Mouse (Mus musculus) midbrain, embryonic 13.5 days (tissue): ENCODE measurements around the gene Brap. TPM values are rescaled to one million over a fixed set of nuclear protein-coding genes. Genes with fewer than 3 reads are reported as not detected.
"Not testable (repeated sequence)": the region's sequence is repeated elsewhere in the genome, so short reads cannot be mapped to it uniquely, and the experiment has no call there.

Source experiments
- ATAC-seq: fragments of 200-750 bp; cut with Nextera tagmentation; 2 replicates; pipeline ENCODE4 v1.8.0; 2017; ENCODE audit warnings: mild to moderate bottlenecking, moderate TSS enrichment, moderate library complexity
- H3K27ac ChIP-seq: fragments of 300-500 bp; sonication (generic); 2 replicates; pipeline ENCODE4 v1.5.1; 2015; ENCODE audit warnings: inconsistent platforms, mild to moderate bottlenecking, moderate library complexity
- H3K27me3 ChIP-seq: fragments of 300-500 bp; sonication (generic); 2 replicates; pipeline ENCODE4 v1.6.1; 2015; ENCODE audit warnings: mild to moderate bottlenecking, inconsistent platforms
- H3K36me3 ChIP-seq: fragments of 300-500 bp; sonication (generic); 2 replicates; pipeline ENCODE4 v1.6.1; 2015; ENCODE audit warnings: mild to moderate bottlenecking, inconsistent platforms
- H3K4me1 ChIP-seq: fragments of 300-500 bp; sonication (generic); replicated peaks from 2 replicates; pipeline ENCODE4 v1.6.1; 2015; ENCODE audit warnings: inconsistent platforms
- H3K4me2 ChIP-seq: fragments of 300-500 bp; sonication (generic); replicated peaks from 2 replicates; pipeline ENCODE4 v1.6.1; 2015; ENCODE audit warnings: moderate library complexity, mild to moderate bottlenecking, inconsistent platforms
- H3K4me3 ChIP-seq: fragments of 300-500 bp; sonication (generic); replicated peaks from 2 replicates; pipeline ENCODE4 v1.5.1; 2015; ENCODE audit warnings: mild to moderate bottlenecking, inconsistent platforms
- H3K9ac ChIP-seq: fragments of 300-500 bp; sonication (generic); replicated peaks from 2 replicates; pipeline ENCODE4 v1.6.1; 2015; ENCODE audit warnings: mild to moderate bottlenecking, inconsistent platforms
- H3K9me3 ChIP-seq: fragments of 300-500 bp; sonication (generic); 2 replicates; pipeline ENCODE4 v1.6.1; 2016; ENCODE audit warnings: mild to moderate bottlenecking, inconsistent platforms
- WGBS: fragments of 180-500 bp; shearing (Covaris S2); methylation state at CpG from one replicate; pipeline ENCODE4 v1.1.7; 2015; 5-methylcytosine and 5-hydroxymethylcytosine counted together
- polyA plus RNA-seq: library from polyadenylated mRNA; unstranded; fragments of >200 nt; fragmentation: Nextera tagmentation; extraction: Ambion mirVana; gene quantifications from 2 replicates; pipeline ENCODE4 v1.2.1, GENCODE M21; 2015

Brap gene
- polyA plus RNA-seq, 1 experiment from 2014 or later: 42.7 TPM

DNA sequence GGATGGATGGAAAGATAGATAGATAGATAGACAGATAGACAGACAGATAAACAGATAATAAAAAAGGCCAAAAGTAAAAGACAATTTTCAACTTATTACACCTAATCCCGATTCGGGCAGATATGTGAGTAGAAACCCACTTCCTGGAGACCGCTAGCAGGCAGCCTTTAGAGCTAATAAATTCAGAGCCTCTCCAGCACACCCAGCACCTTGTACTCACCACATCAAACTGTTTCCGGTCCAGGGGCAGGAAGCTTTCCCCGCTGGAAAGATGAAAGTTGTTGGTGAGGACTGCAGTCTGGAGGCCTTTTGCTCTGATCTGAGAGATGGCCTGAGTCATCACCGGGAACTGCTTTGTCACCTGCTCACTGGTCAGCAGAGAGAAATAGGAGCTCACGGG, 11.2 kb upstream of the Brap start:
- Histone ChIP-seq H3K9ac (no peak overlapping the region), H3K9me3 (no peaks in the 10 kb centered on the region), H3K36me3 (no peaks in the 10 kb centered on the region), H3K4me1 (no peaks in the 10 kb centered on the region), H3K27me3 (no peaks in the 10 kb centered on the region), H3K4me3 (no peak overlapping the region), H3K4me2 (no peak overlapping the region), H3K27ac (no peak overlapping the region)
- no peak for ATAC-seq
- WGBS: 89% methylated on average over 7 of the region's 7 CpGs

DNA sequence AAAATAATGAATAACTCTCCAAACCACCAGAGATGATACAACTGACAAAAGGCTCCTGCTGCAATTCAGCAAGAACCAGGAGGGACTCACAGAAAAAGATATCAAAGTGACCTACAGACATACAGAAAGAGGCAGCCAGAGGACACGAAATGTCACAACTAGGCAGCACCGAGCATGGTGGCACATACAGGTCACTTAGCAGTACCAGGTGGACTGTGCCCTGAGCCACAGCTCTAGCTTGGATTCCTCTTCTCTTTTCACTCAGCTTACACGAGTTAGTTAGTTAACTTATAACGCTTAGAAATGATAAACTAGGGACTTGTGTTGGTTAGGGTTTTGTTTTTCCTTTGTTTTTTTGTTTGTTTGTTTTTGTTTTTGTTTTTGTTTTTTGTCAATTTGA, 5.8 kb upstream of the Brap start:
- Histone ChIP-seq H3K36me3 (no peaks in the 10 kb centered on the region), H3K27ac (no peak overlapping the region), H3K4me2 (no peak overlapping the region), H3K4me1 (0 out of 2 replicates have a peak, but pooled peaks cover 1% of the 10 kb centered on the region), H3K4me3 (no peak overlapping the region), H3K9ac (no peak overlapping the region), H3K9me3 (no peaks in the 10 kb centered on the region), H3K27me3 (no peaks in the 10 kb centered on the region)
- 85% methylated on average over 4 of the region's 4 CpGs for WGBS
- ATAC-seq: no peak

DNA sequence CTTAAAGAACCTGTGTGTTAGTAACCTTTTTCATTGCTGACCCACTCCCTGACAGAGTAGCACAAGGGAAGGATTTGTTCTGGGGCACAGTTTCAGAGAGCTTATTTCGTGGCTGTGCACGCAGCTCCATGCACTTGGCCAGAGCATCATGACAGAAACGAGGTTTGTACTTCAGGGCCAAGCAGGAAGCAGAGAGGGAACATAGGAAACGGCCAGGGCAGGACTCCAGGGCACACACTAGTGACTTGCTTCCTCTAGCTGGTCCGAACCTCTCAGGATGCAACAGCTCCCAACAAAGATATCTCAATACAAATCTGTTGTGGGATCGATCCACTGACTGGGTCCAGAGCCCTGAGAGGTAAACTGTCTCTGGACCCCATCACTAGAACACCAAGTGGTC, 3.5 kb upstream of the Brap start:
- not testable (repeated sequence) for H3K36me3 ChIP-seq, H3K9me3 ChIP-seq, H3K9ac ChIP-seq, H3K27me3 ChIP-seq, H3K4me2 ChIP-seq, ATAC-seq, H3K27ac ChIP-seq, H3K4me3 ChIP-seq
- H3K4me1 ChIP-seq: peaks cover 14% of the 10 kb centered on the region
- 81% methylated on average over 6 of the region's 6 CpGs for WGBS

GRCm38 (mm10) chr5:121657656-121658055, 2.7 kb upstream of the Brap start:
- not testable (repeated sequence) for ATAC-seq, H3K9me3 ChIP-seq, H3K4me2 ChIP-seq, H3K36me3 ChIP-seq, H3K27ac ChIP-seq, H3K27me3 ChIP-seq, H3K9ac ChIP-seq, H3K4me3 ChIP-seq
- 89% methylated on average over 6 of the region's 6 CpGs for WGBS
- peaks cover 22% of the 10 kb centered on the region for H3K4me1 ChIP-seq

GRCm38 (mm10) chr5:121660897-121661254, 513 bp downstream of the Brap start:
- Histone ChIP-seq H3K9ac (peak overlapping the region; percentile 96), H3K4me2 (peak overlapping the region; percentile 71), H3K4me1 (peaks cover 22% of the 10 kb centered on the region), H3K27me3 (no peaks in the 10 kb centered on the region), H3K36me3 (peaks cover 30% of the 10 kb centered on the region), H3K9me3 (no peaks in the 10 kb centered on the region), H3K27ac (peak overlapping the region; percentile 74), H3K4me3 (peak overlapping the region; percentile 96)
- peak; percentile 69; the same call in 1 of the 2 replicates for ATAC-seq
- WGBS: 1% methylated on average over 26 of the region's 26 CpGs

DNA sequence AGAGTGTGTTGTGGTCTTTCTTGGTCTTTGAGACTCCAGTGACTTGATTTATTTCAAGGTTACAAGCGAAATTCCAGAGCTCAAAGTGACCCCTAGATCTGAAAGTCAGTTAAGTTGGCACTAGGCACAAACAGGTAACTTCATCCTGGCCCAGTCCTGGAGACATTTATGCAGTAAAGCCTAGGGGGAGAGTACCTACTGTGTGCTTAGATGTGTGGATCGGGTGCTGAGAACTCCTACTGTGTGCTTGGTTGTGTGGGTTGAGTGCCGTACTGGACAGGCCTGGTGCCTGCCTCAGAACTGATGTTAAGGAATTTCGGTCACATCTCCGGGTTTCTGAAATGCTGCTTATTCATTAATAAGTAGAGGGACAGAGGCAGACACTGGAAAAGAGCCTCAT, 1.1 kb downstream of the Brap start:
- WGBS: 90% methylated on average over 5 of the region's 5 CpGs
- peak overlapping the region; percentile 71 for H3K4me2 ChIP-seq
- H3K9ac ChIP-seq: peak overlapping the region; percentile 96
- H3K9me3 ChIP-seq: no peaks in the 10 kb centered on the region
- H3K27ac ChIP-seq: no peak overlapping the region
- no peaks in the 10 kb centered on the region for H3K27me3 ChIP-seq
- ATAC-seq: no peak
- peak overlapping the region; percentile 96 for H3K4me3 ChIP-seq
- peaks cover 37% of the 10 kb centered on the region for H3K36me3 ChIP-seq
- H3K4me1 ChIP-seq: peaks cover 22% of the 10 kb centered on the region

DNA sequence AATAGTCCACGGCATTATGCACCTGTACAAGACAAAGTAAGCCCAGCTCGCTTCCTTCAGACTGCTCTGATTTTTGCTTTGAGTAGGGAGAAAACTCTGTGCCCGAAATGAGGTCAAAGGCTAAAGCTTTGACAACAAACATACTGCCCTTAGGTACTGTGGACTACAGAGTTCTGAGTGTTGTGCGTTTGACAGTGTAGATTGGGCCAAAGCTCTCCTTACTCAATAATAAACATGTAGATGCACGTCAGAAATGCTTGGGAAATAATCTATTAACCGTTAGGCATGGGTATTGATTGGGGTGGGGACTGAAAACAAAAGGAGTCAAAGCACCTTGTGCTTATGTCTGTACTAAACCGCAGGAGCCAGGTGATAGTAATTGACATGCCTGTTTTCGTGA, 3.1 kb downstream of the Brap start:
- H3K27me3 ChIP-seq: no peaks in the 10 kb centered on the region
- H3K4me2 ChIP-seq: no peak overlapping the region
- no peak overlapping the region for H3K27ac ChIP-seq
- H3K9me3 ChIP-seq: no peaks in the 10 kb centered on the region
- peaks cover 22% of the 10 kb centered on the region for H3K4me1 ChIP-seq
- peaks cover 51% of the 10 kb centered on the region for H3K36me3 ChIP-seq
- 91% methylated on average over 8 of the region's 8 CpGs for WGBS
- no peak overlapping the region for H3K9ac ChIP-seq
- ATAC-seq: no peak
- H3K4me3 ChIP-seq: no peak overlapping the region

GRCm38 (mm10) chr5:121664078-121664477, 3.7 kb downstream of the Brap start:
- Histone ChIP-seq H3K9me3 (no peaks in the 10 kb centered on the region), H3K4me2 (no peak overlapping the region), H3K27ac (no peak overlapping the region), H3K4me1 (peaks cover 22% of the 10 kb centered on the region), H3K27me3 (no peaks in the 10 kb centered on the region), H3K4me3 (no peak overlapping the region), H3K36me3 (peaks cover 57% of the 10 kb centered on the region), H3K9ac (no peak overlapping the region)
- 91% methylated on average over 6 of the region's 6 CpGs for WGBS
- no peak for ATAC-seq

GRCm38 (mm10) chr5:121664971-121665370, 4.6 kb downstream of the Brap start:
- H3K9me3 ChIP-seq: no peaks in the 10 kb centered on the region
- H3K4me2 ChIP-seq: no peak overlapping the region
- peaks cover 64% of the 10 kb centered on the region for H3K36me3 ChIP-seq
- no peak overlapping the region for H3K9ac ChIP-seq
- ATAC-seq: no peak
- 97% methylated on average over 9 of the region's 9 CpGs for WGBS
- no peak overlapping the region for H3K4me3 ChIP-seq
- H3K27ac ChIP-seq: no peak overlapping the region
- H3K4me1 ChIP-seq: peaks cover 17% of the 10 kb centered on the region
- no peaks in the 10 kb centered on the region for H3K27me3 ChIP-seq

- H3K9me3 ChIP-seq: no peaks in the 10 kb centered on the region
- H3K36me3 ChIP-seq: peaks cover 82% of the 10 kb centered on the region
- H3K4me2 ChIP-seq: no peak overlapping the region
- H3K27me3 ChIP-seq: no peaks in the 10 kb centered on the region
- no peak overlapping the region for H3K9ac ChIP-seq
- WGBS: 96% methylated on average over 4 of the region's 4 CpGs
- no peak for ATAC-seq
- no peak overlapping the region for H3K4me3 ChIP-seq
- H3K4me1 ChIP-seq: peaks cover 6% of the 10 kb centered on the region
- H3K27ac ChIP-seq: no peak overlapping the region
These were observed 6.7 kb downstream of the Brap start for GRCm38 (mm10) chr5:121667067-121667466.

GRCm38 (mm10) chr5:121668411-121668810, 8.0 kb downstream of the Brap start:
- no peak overlapping the region for H3K4me2 ChIP-seq
- no peak overlapping the region for H3K27ac ChIP-seq
- WGBS: 85% methylated on average over 6 of the region's 6 CpGs
- H3K36me3 ChIP-seq: peaks cover 83% of the 10 kb centered on the region
- no peak overlapping the region for H3K4me3 ChIP-seq
- H3K4me1 ChIP-seq: no peaks in the 10 kb centered on the region
- ATAC-seq: no peak
- H3K9me3 ChIP-seq: no peaks in the 10 kb centered on the region
- H3K9ac ChIP-seq: no peak overlapping the region
- H3K27me3 ChIP-seq: no peaks in the 10 kb centered on the region

DNA sequence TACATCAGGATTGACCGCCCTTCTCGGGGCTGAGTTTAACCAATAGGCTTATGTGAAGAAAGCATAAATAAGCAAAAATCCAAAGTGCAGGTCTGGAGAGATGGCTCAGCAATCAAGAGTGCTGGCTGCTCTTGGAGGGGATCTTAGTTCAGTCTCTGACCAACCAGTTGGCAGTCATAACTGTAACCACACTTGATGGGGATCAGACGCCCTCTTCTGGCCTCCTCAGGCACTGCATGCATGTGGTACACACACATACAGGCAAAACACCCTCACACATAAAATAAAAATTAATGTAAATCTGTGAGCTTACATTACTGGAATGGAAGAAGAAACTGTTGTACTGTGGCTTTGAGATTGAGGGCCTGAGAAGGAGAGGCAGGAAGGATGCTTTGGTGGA, 10.0 kb downstream of the Brap start:
- H3K4me3 ChIP-seq: no peak overlapping the region
- ATAC-seq: no peak
- no peaks in the 10 kb centered on the region for H3K9me3 ChIP-seq
- H3K4me1 ChIP-seq: no peaks in the 10 kb centered on the region
- WGBS: 79% methylated on average over 3 of the region's 3 CpGs
- H3K27ac ChIP-seq: no peak overlapping the region
- peaks cover 84% of the 10 kb centered on the region for H3K36me3 ChIP-seq
- no peaks in the 10 kb centered on the region for H3K27me3 ChIP-seq
- no peak overlapping the region for H3K9ac ChIP-seq
- H3K4me2 ChIP-seq: no peak overlapping the region

GRCm38 (mm10) chr5:121682250-121682649, 21.9 kb downstream of the Brap start:
- no peaks in the 10 kb centered on the region for H3K27me3 ChIP-seq
- H3K9ac ChIP-seq: no peak overlapping the region
- ATAC-seq: no peak
- no peak overlapping the region for H3K4me2 ChIP-seq
- no peaks in the 10 kb centered on the region for H3K4me1 ChIP-seq
- H3K9me3 ChIP-seq: no peaks in the 10 kb centered on the region
- WGBS: 94% methylated on average over 2 of the region's 2 CpGs
- H3K27ac ChIP-seq: no peak overlapping the region
- peaks cover 99% of the 10 kb centered on the region for H3K36me3 ChIP-seq
- H3K4me3 ChIP-seq: no peak overlapping the region
